Mouse (Mus musculus): ENCODE measurements around the gene Pth2. TPM values are rescaled to one million over a fixed set of nuclear protein-coding genes. Genes with fewer than 3 reads are reported as not detected.

The Pth2 gene
- polyA plus RNA-seq, 1 experiment: not detected

GRCm38 (mm10) chr7:45208260-45208659 lies 27.5 kb downstream of the Pth2 start:
- H3K4me3 ChIP-seq (replicated peaks; ENCODE audit: insufficient read depth, low read depth, low read length): no peak overlapping the region
- 83% methylated on average over 6 of the region's 6 CpGs for WGBS
- H3K4me1 ChIP-seq (ENCODE audit: control insufficient read depth, insufficient read depth, low read length): no peaks in the 10 kb centered on the region; the same call in 1 of the 2 replicates
- no peak overlapping the region for H3K27ac ChIP-seq (ENCODE audit: insufficient read depth, low read length)
- TF ChIP-seq CTCF (IDR thresholded peaks at IDR 0.05; ENCODE audit: borderline replicate concordance, insufficient read depth, low read depth, low read length) (no peak), POLR2A (IDR thresholded peaks at IDR 0.05; ENCODE audit: borderline replicate concordance, insufficient read depth, low read length) (no peak)
- DNase-seq: no peak
- H3K27me3 ChIP-seq (ENCODE audit: control insufficient read depth, insufficient read depth, low read length): no peaks in the 10 kb centered on the region; the same call in 1 of the 2 replicates

- no peak for DNase-seq
- Histone ChIP-seq H3K4me3 (replicated peaks; ENCODE audit: insufficient read depth, low read depth, low read length) (no peak overlapping the region), H3K4me1 (ENCODE audit: control insufficient read depth, insufficient read depth, low read length) (no peaks in the 10 kb centered on the region; the same call in 1 of the 2 replicates), H3K27me3 (ENCODE audit: control insufficient read depth, insufficient read depth, low read length) (peaks cover 2% of the 10 kb centered on the region; the same call in 1 of the 2 replicates), H3K27ac (ENCODE audit: insufficient read depth, low read length) (no peak overlapping the region)
- TF ChIP-seq CTCF (IDR thresholded peaks at IDR 0.05; ENCODE audit: borderline replicate concordance, insufficient read depth, low read depth, low read length) (no peak), POLR2A (IDR thresholded peaks at IDR 0.05; ENCODE audit: borderline replicate concordance, insufficient read depth, low read length) (no peak)
- WGBS: 81% methylated on average over 10 of the region's 10 CpGs
Measured at GRCm38 (mm10) chr7:45211070-45211469, 30.3 kb downstream of the Pth2 start.

GRCm38 (mm10) chr7:45211851-45212251 lies 31.1 kb downstream of the Pth2 start, which contains the start of gene Dkkl1:
TSS of gene Dkkl1 (minus strand) at chr7:45212147.
- no peak within 1 kb of the TSS for H3K4me3 ChIP-seq (replicated peaks; ENCODE audit: insufficient read depth, low read depth, low read length)
- WGBS: 11% methylated on average over 17 of the region's 17 CpGs

GRCm38 (mm10) chr7:45212356-45212755 lies 31.6 kb downstream of the Pth2 start:
- WGBS: 86% methylated on average over 7 of the region's 7 CpGs
- peaks cover 2% of the 10 kb centered on the region; the same call in 1 of the 2 replicates for H3K27me3 ChIP-seq (ENCODE audit: control insufficient read depth, insufficient read depth, low read length)
- no peak overlapping the region for H3K4me3 ChIP-seq (replicated peaks; ENCODE audit: insufficient read depth, low read depth, low read length)
- H3K27ac ChIP-seq (ENCODE audit: insufficient read depth, low read length): no peak overlapping the region
- DNase-seq: no peak
- H3K4me1 ChIP-seq (ENCODE audit: control insufficient read depth, insufficient read depth, low read length): no peaks in the 10 kb centered on the region; the same call in 1 of the 2 replicates
- no peak for TF ChIP-seq POLR2A (IDR thresholded peaks at IDR 0.05; ENCODE audit: borderline replicate concordance, insufficient read depth, low read length)
- no peak for TF ChIP-seq CTCF (IDR thresholded peaks at IDR 0.05; ENCODE audit: borderline replicate concordance, insufficient read depth, low read depth, low read length)

More at GRCm38 (mm10) chr7:45211851-45212251, 31.1 kb downstream of the Pth2 start, which contains the start of gene Dkkl1:
- Histone ChIP-seq H3K4me1 (ENCODE audit: control insufficient read depth, insufficient read depth, low read length) (no peaks in the 10 kb centered on the region; the same call in 1 of the 2 replicates), H3K27ac (ENCODE audit: insufficient read depth, low read length) (no peak within 1 kb of the TSS), H3K27me3 (ENCODE audit: control insufficient read depth, insufficient read depth, low read length) (peaks cover 2% of the 10 kb centered on the region; the same call in 1 of the 2 replicates)
- no peak for DNase-seq
- TF ChIP-seq CTCF (IDR thresholded peaks at IDR 0.05; ENCODE audit: borderline replicate concordance, insufficient read depth, low read depth, low read length) (no peak), POLR2A (IDR thresholded peaks at IDR 0.05; ENCODE audit: borderline replicate concordance, insufficient read depth, low read length) (no peak)

GRCm38 (mm10) chr7:45213708-45214107 lies 32.9 kb downstream of the Pth2 start:
- 86% methylated on average over 5 of the region's 5 CpGs for WGBS
- Histone ChIP-seq H3K4me3 (replicated peaks; ENCODE audit: insufficient read depth, low read depth, low read length) (no peak overlapping the region), H3K27ac (ENCODE audit: insufficient read depth, low read length) (no peak overlapping the region), H3K4me1 (ENCODE audit: control insufficient read depth, insufficient read depth, low read length) (no peaks in the 10 kb centered on the region; the same call in 1 of the 2 replicates), H3K27me3 (ENCODE audit: control insufficient read depth, insufficient read depth, low read length) (peaks cover 2% of the 10 kb centered on the region; the same call in 1 of the 2 replicates)
- no peak for TF ChIP-seq CTCF (IDR thresholded peaks at IDR 0.05; ENCODE audit: borderline replicate concordance, insufficient read depth, low read depth, low read length)
- no peak for TF ChIP-seq POLR2A (IDR thresholded peaks at IDR 0.05; ENCODE audit: borderline replicate concordance, insufficient read depth, low read length)
- no peak for DNase-seq

- no peak for DNase-seq
- no peak within 1 kb of the TSS for H3K27ac ChIP-seq (ENCODE audit: insufficient read depth, low read length)
- WGBS: 2% methylated on average over 55 of the region's 55 CpGs
- TF ChIP-seq POLR2A (IDR thresholded peaks at IDR 0.05; ENCODE audit: borderline replicate concordance, insufficient read depth, low read length) (no peak), CTCF (IDR thresholded peaks at IDR 0.05; ENCODE audit: borderline replicate concordance, insufficient read depth, low read depth, low read length) (no peak)
- H3K4me3 ChIP-seq (replicated peaks; ENCODE audit: insufficient read depth, low read depth, low read length): peak within 1 kb of the TSS; percentile 25
- H3K4me1 ChIP-seq (ENCODE audit: control insufficient read depth, insufficient read depth, low read length): no peaks in the 10 kb centered on the region; the same call in 1 of the 2 replicates
- peaks cover 2% of the 10 kb centered on the region; the same call in 1 of the 2 replicates for H3K27me3 ChIP-seq (ENCODE audit: control insufficient read depth, insufficient read depth, low read length)
Measured at GRCm38 (mm10) chr7:45215673-45216441, 35.1 kb downstream of the Pth2 start, which contains the start of gene Tead2. TSS of gene Tead2 (plus strand) at chr7:45215753.

- no peaks in the 10 kb centered on the region; the same call in 1 of the 2 replicates for H3K4me1 ChIP-seq (ENCODE audit: control insufficient read depth, insufficient read depth, low read length)
- 8% methylated on average over 13 of the region's 13 CpGs for WGBS
- no peak overlapping the region for H3K4me3 ChIP-seq (replicated peaks; ENCODE audit: insufficient read depth, low read depth, low read length)
- peaks cover 2% of the 10 kb centered on the region; the same call in 1 of the 2 replicates for H3K27me3 ChIP-seq (ENCODE audit: control insufficient read depth, insufficient read depth, low read length)
- DNase-seq: no peak
- TF ChIP-seq POLR2A (IDR thresholded peaks at IDR 0.05; ENCODE audit: borderline replicate concordance, insufficient read depth, low read length): no peak
- TF ChIP-seq CTCF (IDR thresholded peaks at IDR 0.05; ENCODE audit: borderline replicate concordance, insufficient read depth, low read depth, low read length): no peak
- H3K27ac ChIP-seq (ENCODE audit: insufficient read depth, low read length): no peak overlapping the region
Measured at GRCm38 (mm10) chr7:45216442-45217183, 35.8 kb downstream of the Pth2 start.
